Mouse (Mus musculus) kidney, embryonic 15.5 days (tissue): ENCODE results near the gene Slc22a21. TPM values are rescaled to one million over a fixed set of nuclear protein-coding genes. Genes with fewer than 3 reads are reported as not detected.
A peak's percentile ranks its signal among the peaks of the same experiment; 100 is the strongest.
"Not testable (repeated sequence)": the region's sequence is repeated elsewhere in the genome, so short reads cannot be mapped to it uniquely, and the experiment has no call there.

Source experiments
- ATAC-seq: fragments of 200-750 bp; cut with Nextera tagmentation; replicated peaks from 2 replicates; pipeline ENCODE4 v1.8.0; 2017; ENCODE audit warnings: moderate TSS enrichment; ENCODE audit not compliant: low FRiP score
- H3K27ac ChIP-seq: fragments of 300-500 bp; sonication (generic); 2 replicates; pipeline ENCODE4 v1.5.1; 2015; ENCODE audit warnings: mild to moderate bottlenecking, inconsistent platforms
- H3K27me3 ChIP-seq: fragments of 300-500 bp; sonication (generic); 2 replicates; pipeline ENCODE4 v1.6.1; 2015; ENCODE audit warnings: inconsistent platforms
- H3K36me3 ChIP-seq: fragments of 300-500 bp; sonication (generic); 2 replicates; pipeline ENCODE4 v1.6.1; 2015; ENCODE audit warnings: inconsistent platforms
- H3K4me1 ChIP-seq: fragments of 300-500 bp; sonication (generic); 2 replicates; pipeline ENCODE4 v1.6.1; 2015; ENCODE audit warnings: inconsistent platforms
- H3K4me2 ChIP-seq: fragments of 300-500 bp; sonication (generic); 2 replicates; pipeline ENCODE4 v1.6.1; 2015; ENCODE audit warnings: moderate library complexity, mild to moderate bottlenecking, inconsistent platforms
- H3K4me3 ChIP-seq: fragments of 300-500 bp; sonication (generic); replicated peaks from 2 replicates; pipeline ENCODE4 v1.5.1; 2015; ENCODE audit warnings: mild to moderate bottlenecking, inconsistent platforms
- H3K9ac ChIP-seq: fragments of 300-500 bp; sonication (generic); 2 replicates; pipeline ENCODE4 v1.6.1; 2015; ENCODE audit warnings: mild to moderate bottlenecking, inconsistent platforms
- H3K9me3 ChIP-seq: fragments of 300-500 bp; sonication (generic); replicated peaks from 2 replicates; pipeline ENCODE4 v1.6.1; 2016; ENCODE audit warnings: inconsistent platforms
- WGBS: fragments of 180-500 bp; shearing (Covaris S2); methylation state at CpG from one replicate; pipeline ENCODE4 v1.1.7; 2015; ENCODE audit warnings: mixed read lengths; 5-methylcytosine and 5-hydroxymethylcytosine counted together
- polyA plus RNA-seq: library from polyadenylated mRNA; unstranded; fragments of >200 nt; fragmentation: Nextera tagmentation; extraction: Ambion mirVana; gene quantifications from 2 replicates; pipeline ENCODE4 v1.2.1, GENCODE M21; 2015

The Slc22a21 gene
- polyA plus RNA-seq, 1 experiment from 2014 or later = 5.6 TPM

GRCm38 (mm10) chr11:53988081-53988480, 7.9 kb upstream of the Slc22a21 start:
- H3K27me3 ChIP-seq = no peaks in the 10 kb centered on the region
- H3K4me2 ChIP-seq = no peak overlapping the region
- whole genome bisulfite sequencing = 54% methylated on average over 4 of the region's 4 CpGs
- no peak overlapping the region for H3K9ac ChIP-seq
- no peaks in the 10 kb centered on the region for H3K9me3 ChIP-seq
- no peak for ATAC-seq
- no peaks in the 10 kb centered on the region for H3K36me3 ChIP-seq
- no peak overlapping the region for H3K27ac ChIP-seq
- no peaks in the 10 kb centered on the region for H3K4me1 ChIP-seq
- H3K4me3 ChIP-seq = no peak overlapping the region

GRCm38 (mm10) chr11:53981396-53981795, 1.3 kb upstream of the Slc22a21 start:
- 91% methylated on average over 4 of the region's 4 CpGs for WGBS
- ATAC-seq = no peak
- Histone ChIP-seq H3K4me1 (peaks cover 10% of the 10 kb centered on the region), H3K4me3 (no peak overlapping the region), H3K9ac (no peak overlapping the region), H3K27ac (no peak overlapping the region), H3K9me3 (no peaks in the 10 kb centered on the region), H3K36me3 (no peaks in the 10 kb centered on the region), H3K4me2 (no peak overlapping the region), H3K27me3 (0 out of 2 replicates have a peak, but pooled peaks cover 3% of the 10 kb centered on the region)

GRCm38 (mm10) chr11:53979456-53979787, 710 bp downstream of the Slc22a21 start:
- not testable (repeated sequence) for H3K4me1 ChIP-seq, H3K9me3 ChIP-seq, H3K36me3 ChIP-seq, H3K27me3 ChIP-seq, H3K27ac ChIP-seq
- Histone ChIP-seq H3K4me2 (peak overlapping the region; percentile 86), H3K9ac (peak overlapping the region; percentile 66), H3K4me3 (peak overlapping the region; percentile 67)
- WGBS = under 1% methylated on average over 23 of the region's 23 CpGs
- ATAC-seq = 0 out of 2 replicates have a peak, but pooled peaks have one; percentile 6

GRCm38 (mm10) chr11:53977672-53978071, 2.5 kb downstream of the Slc22a21 start:
- no peak overlapping the region for H3K4me3 ChIP-seq
- 0 out of 2 replicates have a peak, but pooled peaks cover 3% of the 10 kb centered on the region for H3K27me3 ChIP-seq
- H3K4me2 ChIP-seq = no peak overlapping the region
- no peaks in the 10 kb centered on the region for H3K9me3 ChIP-seq
- H3K9ac ChIP-seq = no peak overlapping the region
- H3K4me1 ChIP-seq = peaks cover 10% of the 10 kb centered on the region
- no peaks in the 10 kb centered on the region for H3K36me3 ChIP-seq
- WGBS = 88% methylated on average over 3 of the region's 3 CpGs
- no peak for ATAC-seq
- H3K27ac ChIP-seq = no peak overlapping the region

- H3K4me1 ChIP-seq = peaks cover 10% of the 10 kb centered on the region
- no peak overlapping the region for H3K4me2 ChIP-seq
- no peak overlapping the region for H3K4me3 ChIP-seq
- no peak for ATAC-seq
- H3K9me3 ChIP-seq = no peaks in the 10 kb centered on the region
- 0 out of 2 replicates have a peak, but pooled peaks cover 3% of the 10 kb centered on the region for H3K27me3 ChIP-seq
- H3K27ac ChIP-seq = no peak overlapping the region
- H3K9ac ChIP-seq = no peak overlapping the region
- H3K36me3 ChIP-seq = no peaks in the 10 kb centered on the region
Observed at GRCm38 (mm10) chr11:53975559-53975958, 4.6 kb downstream of the Slc22a21 start.

GRCm38 (mm10) chr11:53958984-53959383, 21.1 kb downstream of the Slc22a21 start:
- no peak overlapping the region for H3K27ac ChIP-seq
- no peaks in the 10 kb centered on the region for H3K36me3 ChIP-seq
- H3K4me2 ChIP-seq = no peak overlapping the region
- H3K9me3 ChIP-seq = no peaks in the 10 kb centered on the region
- WGBS = 47% methylated on average over 3 of the region's 3 CpGs
- no peaks in the 10 kb centered on the region for H3K27me3 ChIP-seq
- no peaks in the 10 kb centered on the region for H3K4me1 ChIP-seq
- no peak for ATAC-seq
- no peak overlapping the region for H3K9ac ChIP-seq
- H3K4me3 ChIP-seq = no peak overlapping the region

- not testable (repeated sequence) for H3K4me3 ChIP-seq, H3K27ac ChIP-seq, H3K36me3 ChIP-seq, H3K27me3 ChIP-seq, H3K4me1 ChIP-seq, H3K9me3 ChIP-seq, ATAC-seq, H3K4me2 ChIP-seq, H3K9ac ChIP-seq
- 49% methylated on average over 4 of the region's 4 CpGs for WGBS
Observed at GRCm38 (mm10) chr11:53958176-53958575, 22.0 kb downstream of the Slc22a21 start.

- H3K9me3 ChIP-seq = no peaks in the 10 kb centered on the region
- no peaks in the 10 kb centered on the region for H3K27me3 ChIP-seq
- H3K4me3 ChIP-seq = no peak overlapping the region
- no peak for ATAC-seq
- H3K4me2 ChIP-seq = no peak overlapping the region
- no peak overlapping the region for H3K27ac ChIP-seq
- no peaks in the 10 kb centered on the region for H3K36me3 ChIP-seq
- 66% methylated on average over 1 of the region's 1 CpGs for WGBS
- no peak overlapping the region for H3K9ac ChIP-seq
- no peaks in the 10 kb centered on the region for H3K4me1 ChIP-seq
Observed at GRCm38 (mm10) chr11:53956636-53957035, 23.5 kb downstream of the Slc22a21 start.

GRCm38 (mm10) chr11:53954653-53955052, 25.5 kb downstream of the Slc22a21 start:
- H3K4me1 ChIP-seq = no peaks in the 10 kb centered on the region
- H3K27ac ChIP-seq = no peak overlapping the region
- 92% methylated on average over 3 of the region's 3 CpGs for WGBS
- H3K36me3 ChIP-seq = no peaks in the 10 kb centered on the region
- no peaks in the 10 kb centered on the region for H3K9me3 ChIP-seq
- no peak overlapping the region for H3K4me2 ChIP-seq
- no peak overlapping the region for H3K4me3 ChIP-seq
- no peak overlapping the region for H3K9ac ChIP-seq
- H3K27me3 ChIP-seq = no peaks in the 10 kb centered on the region
- ATAC-seq = no peak

GRCm38 (mm10) chr11:53950133-53950532, 30.0 kb downstream of the Slc22a21 start:
- not testable (repeated sequence) for H3K27me3 ChIP-seq, H3K9ac ChIP-seq, H3K27ac ChIP-seq, ATAC-seq, H3K4me2 ChIP-seq, H3K4me3 ChIP-seq, H3K36me3 ChIP-seq, H3K4me1 ChIP-seq, H3K9me3 ChIP-seq
- WGBS = 90% methylated on average over 1 of the region's 3 CpGs

GRCm38 (mm10) chr11:53931944-53932318, 48.2 kb downstream of the Slc22a21 start:
- H3K9me3 ChIP-seq, H3K4me3 ChIP-seq, H3K36me3 ChIP-seq, H3K4me2 ChIP-seq, ATAC-seq, H3K27ac ChIP-seq, H3K9ac ChIP-seq, H3K4me1 ChIP-seq, H3K27me3 ChIP-seq: not testable (repeated sequence)
- WGBS = 68% methylated on average over 4 of the region's 4 CpGs

GRCm38 (mm10) chr11:53931091-53931943, 48.8 kb downstream of the Slc22a21 start:
- H3K36me3 ChIP-seq = no peaks in the 10 kb centered on the region
- H3K4me3 ChIP-seq = no peak overlapping the region
- no peak overlapping the region for H3K9ac ChIP-seq
- 0 out of 2 replicates have a peak, but pooled peaks cover 5% of the 10 kb centered on the region for H3K4me1 ChIP-seq
- H3K27me3 ChIP-seq = no peaks in the 10 kb centered on the region
- WGBS = 30% methylated on average over 17 of the region's 17 CpGs
- H3K4me2 ChIP-seq = no peak overlapping the region
- no peak overlapping the region for H3K27ac ChIP-seq
- H3K9me3 ChIP-seq = no peaks in the 10 kb centered on the region
- ATAC-seq = no peak

- Histone ChIP-seq H3K4me2 (no peak overlapping the region), H3K4me3 (no peak overlapping the region), H3K27ac (no peak overlapping the region), H3K36me3 (no peaks in the 10 kb centered on the region), H3K9ac (no peak overlapping the region), H3K9me3 (no peaks in the 10 kb centered on the region), H3K27me3 (no peaks in the 10 kb centered on the region), H3K4me1 (0 out of 2 replicates have a peak, but pooled peaks cover 5% of the 10 kb centered on the region)
- ATAC-seq = no peak
- WGBS = 83% methylated on average over 3 of the region's 3 CpGs
Observed at GRCm38 (mm10) chr11:53929741-53930140, 50.4 kb downstream of the Slc22a21 start.
